Mouse (Mus musculus) heart, adult 2 months (tissue): Measurements from ENCODE around the gene Rbm4b.

ENCODE experiments used
- CTCF ChIP-seq: fragments of 200-600 bp; IDR thresholded peaks from 2 replicates; pipeline ENCODE4 v1.8.1; 2022; ENCODE audit warnings: antibody characterized with exemption, mild to moderate bottlenecking, moderate library complexity
- EP300 ChIP-seq: fragments of 200-500 bp; IDR thresholded peaks from 2 replicates; pipeline ENCODE4 v1.6.1; 2011; ENCODE audit warnings: low read depth, low read length, control low read depth; ENCODE audit not compliant: insufficient read depth

- no peak for TF ChIP-seq CTCF
- TF ChIP-seq EP300, result no peak
Observed at GRCm38 (mm10) chr19:4733052-4733451, 23.2 kb upstream of the Rbm4b start.
